Mouse (Mus musculus) embryonic fibroblast, embryonic 13.5 days (primary cell): ENCODE measurements around the gene Pkd1l3.

Experiments used
- CTCF ChIP-seq: IDR thresholded peaks from 2 replicates; pipeline ENCODE4 v1.5.1; 2011; ENCODE audit warnings: mild to moderate bottlenecking, control low read depth, low read length, moderate library complexity, borderline replicate concordance; ENCODE audit not compliant: insufficient read depth
- POLR2A ChIP-seq: IDR thresholded peaks from 2 replicates; pipeline ENCODE4 v1.6.1; 2011; ENCODE audit warnings: low read depth, mild to moderate bottlenecking, control low read depth, low read length, moderate library complexity

DNA sequence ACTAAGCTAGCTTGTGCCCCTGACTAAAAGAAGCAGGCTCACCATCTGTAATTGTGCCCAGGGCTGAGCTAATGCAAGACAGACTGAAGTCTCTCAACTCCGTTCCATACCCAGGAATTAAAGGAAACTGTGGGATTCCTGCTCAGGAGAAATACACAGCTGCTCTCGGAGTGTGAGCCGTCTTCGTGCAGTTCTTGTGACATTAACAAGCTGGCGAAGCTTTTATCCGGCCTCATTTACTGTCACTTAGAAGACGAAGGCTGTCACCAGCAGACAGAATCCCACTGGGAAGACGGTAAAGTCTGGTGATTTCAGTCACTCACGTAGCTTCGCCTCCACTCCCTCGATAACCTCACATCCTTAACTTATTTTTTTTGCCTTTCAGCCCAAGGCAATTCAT is 33.0 kb downstream of the Pkd1l3 start:
- no peak for TF ChIP-seq POLR2A
- no peak for TF ChIP-seq CTCF
